Mouse (Mus musculus) heart, embryonic 15.5 days (tissue): ENCODE results near the gene Amdhd2. TPM values are rescaled to one million over a fixed set of nuclear protein-coding genes. Genes with fewer than 3 reads are reported as not detected.

ENCODE experiments used
- ATAC-seq: fragments of 200-750 bp; cut with Nextera tagmentation; replicated peaks from 2 replicates; pipeline ENCODE4 v1.8.0; 2017; ENCODE audit warnings: low read depth, moderate TSS enrichment; ENCODE audit not compliant: insufficient number of reproducible peaks, insufficient read depth, low FRiP score
- H3K27ac ChIP-seq: fragments of 300-500 bp; sonication (generic); 2 replicates; pipeline ENCODE4 v1.5.1; 2015; ENCODE audit warnings: mild to moderate bottlenecking, inconsistent platforms
- H3K27me3 ChIP-seq: fragments of 300-500 bp; sonication (generic); 2 replicates; pipeline ENCODE4 v1.6.1; 2015; ENCODE audit warnings: inconsistent platforms
- H3K36me3 ChIP-seq: fragments of 300-500 bp; sonication (generic); 2 replicates; pipeline ENCODE4 v1.6.1; 2015; ENCODE audit warnings: mild to moderate bottlenecking, inconsistent platforms
- H3K4me1 ChIP-seq: fragments of 300-500 bp; sonication (generic); replicated peaks from 2 replicates; pipeline ENCODE4 v1.6.1; 2015; ENCODE audit warnings: inconsistent platforms
- H3K4me2 ChIP-seq: fragments of 300-500 bp; sonication (generic); 2 replicates; pipeline ENCODE4 v1.6.1; 2015; ENCODE audit warnings: inconsistent platforms, mild to moderate bottlenecking, moderate library complexity
- H3K4me3 ChIP-seq: fragments of 300-500 bp; sonication (generic); 2 replicates; pipeline ENCODE4 v1.5.1; 2015; ENCODE audit warnings: mild to moderate bottlenecking, inconsistent platforms
- H3K9ac ChIP-seq: fragments of 300-500 bp; sonication (generic); 2 replicates; pipeline ENCODE4 v1.6.1; 2015; ENCODE audit warnings: mild to moderate bottlenecking, inconsistent platforms
- H3K9me3 ChIP-seq: fragments of 300-500 bp; sonication (generic); replicated peaks from 2 replicates; pipeline ENCODE4 v1.6.1; 2016; ENCODE audit warnings: inconsistent platforms
- WGBS: fragments of 180-500 bp; shearing (Covaris S2); methylation state at CpG from one replicate; pipeline ENCODE4 v1.1.7; 2015; ENCODE audit warnings: mixed read lengths; 5-methylcytosine and 5-hydroxymethylcytosine counted together
- polyA plus RNA-seq: library from polyadenylated mRNA; unstranded; fragments of >200 nt; fragmentation: Nextera tagmentation; extraction: Ambion mirVana; gene quantifications from 2 replicates; pipeline ENCODE4 v1.2.1, GENCODE M21; 2015

Amdhd2 gene
- polyA plus RNA-seq, 1 experiment from 2014 or later = 20.6 TPM

DNA sequence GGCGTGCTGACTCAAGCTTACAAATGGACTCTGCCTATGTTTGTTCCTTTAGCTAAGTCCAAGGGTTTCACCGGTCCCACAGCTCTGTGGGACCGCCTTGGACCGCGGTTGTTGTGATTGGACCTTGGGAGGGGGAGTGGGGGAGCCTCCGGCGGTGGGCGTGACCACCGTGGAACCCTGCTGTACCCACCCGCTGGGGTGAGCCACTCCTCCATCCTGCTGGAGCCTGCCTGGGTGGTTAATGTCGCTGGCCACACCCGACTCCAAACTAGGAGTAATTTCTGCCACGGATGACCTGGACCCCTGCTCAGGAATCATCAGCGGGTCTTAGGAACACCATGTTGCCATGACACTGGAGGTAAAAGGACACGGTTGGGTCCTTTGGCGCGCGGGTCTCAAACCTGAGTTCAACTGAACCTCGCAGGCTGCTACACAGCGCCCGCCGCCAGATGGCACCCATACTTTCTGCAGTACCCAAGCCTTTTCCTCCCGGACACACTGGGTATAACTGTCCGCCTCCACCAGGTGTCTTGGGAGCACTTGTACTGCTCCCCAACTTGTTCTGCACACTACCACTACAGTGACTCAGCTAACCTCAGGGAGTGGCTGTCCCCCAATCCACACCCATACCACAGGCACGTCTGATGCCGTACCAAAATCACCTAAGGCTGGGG, 11.5 kb downstream of the Amdhd2 start:
- Histone ChIP-seq H3K27ac (no peak overlapping the region), H3K4me2 (peak overlapping the region; percentile 86), H3K4me1 (peaks cover 10% of the 10 kb centered on the region), H3K9me3 (no peaks in the 10 kb centered on the region), H3K4me3 (peak overlapping the region; percentile 50), H3K36me3 (0 out of 2 replicates have a peak, but pooled peaks cover 3% of the 10 kb centered on the region), H3K27me3 (no peaks in the 10 kb centered on the region), H3K9ac (peak overlapping the region; percentile 45)
- 1% methylated on average over 26 of the region's 26 CpGs for WGBS
- peak; percentile 77 for ATAC-seq

DNA sequence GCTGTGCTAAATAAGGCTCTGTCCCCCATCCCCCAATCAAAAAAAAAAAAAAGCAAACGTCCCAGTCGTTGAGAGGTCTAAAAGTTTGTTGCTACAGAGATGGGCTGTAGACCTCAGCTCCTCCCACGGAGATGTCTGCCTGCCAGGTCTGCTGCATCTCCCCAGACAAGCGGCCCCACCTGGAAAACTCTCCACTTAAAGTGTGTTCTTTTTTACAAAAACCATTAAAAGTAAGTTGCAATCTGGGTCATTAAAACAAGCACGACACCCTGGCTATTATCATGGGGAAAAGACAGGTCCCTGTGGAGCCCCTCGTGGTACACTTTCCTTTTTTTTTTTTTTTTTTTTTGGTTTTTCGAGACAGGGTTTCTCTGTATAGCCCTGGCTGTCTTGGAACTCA, 12.2 kb downstream of the Amdhd2 start:
- H3K27ac ChIP-seq = no peak overlapping the region
- H3K4me2 ChIP-seq = peak overlapping the region; percentile 86
- no peaks in the 10 kb centered on the region for H3K27me3 ChIP-seq
- ATAC-seq = no peak
- H3K36me3 ChIP-seq = 0 out of 2 replicates have a peak, but pooled peaks cover 2% of the 10 kb centered on the region
- H3K4me3 ChIP-seq = peak overlapping the region; percentile 50
- H3K4me1 ChIP-seq = peaks cover 10% of the 10 kb centered on the region
- WGBS = 13% methylated on average over 7 of the region's 7 CpGs
- no peaks in the 10 kb centered on the region for H3K9me3 ChIP-seq
- H3K9ac ChIP-seq = 0 out of 2 replicates have a peak overlapping the region, but pooled peaks have one; percentile 45

DNA sequence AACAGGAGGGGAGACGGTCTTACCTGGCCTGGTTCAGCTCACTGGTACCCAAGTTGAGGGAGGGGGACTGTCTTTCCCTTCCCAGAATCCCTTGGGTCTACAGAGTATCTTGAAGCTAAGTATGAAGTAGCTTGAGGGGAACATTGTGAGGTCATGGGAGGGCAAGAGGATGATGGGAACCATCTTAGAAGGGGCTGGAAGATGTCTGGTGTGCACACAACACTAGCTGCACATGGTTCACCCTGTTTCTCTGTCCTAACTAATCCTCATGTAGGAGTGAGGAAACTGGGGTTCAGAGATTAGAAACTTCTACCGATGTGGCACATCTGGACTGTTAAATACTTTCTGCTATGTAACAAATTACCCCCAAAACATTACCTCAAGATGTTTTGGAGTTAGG, 12.7 kb downstream of the Amdhd2 start, which contains the start of gene Pdpk1:
TSS of gene Pdpk1 (minus strand) at position 101 of the 400 bp plus-strand sequence.
- Histone ChIP-seq H3K9ac (peak within 1 kb of the TSS; percentile 45; the same call in 1 of the 2 replicates), H3K9me3 (no peaks in the 10 kb centered on the region), H3K36me3 (no peaks in the 10 kb centered on the region), H3K4me3 (peak within 1 kb of the TSS; percentile 50), H3K4me2 (peak within 1 kb of the TSS; percentile 86), H3K4me1 (peaks cover 10% of the 10 kb centered on the region), H3K27me3 (no peaks in the 10 kb centered on the region), H3K27ac (no peak within 1 kb of the TSS)
- WGBS = 86% methylated on average over 2 of the region's 2 CpGs
- ATAC-seq = no peak

DNA sequence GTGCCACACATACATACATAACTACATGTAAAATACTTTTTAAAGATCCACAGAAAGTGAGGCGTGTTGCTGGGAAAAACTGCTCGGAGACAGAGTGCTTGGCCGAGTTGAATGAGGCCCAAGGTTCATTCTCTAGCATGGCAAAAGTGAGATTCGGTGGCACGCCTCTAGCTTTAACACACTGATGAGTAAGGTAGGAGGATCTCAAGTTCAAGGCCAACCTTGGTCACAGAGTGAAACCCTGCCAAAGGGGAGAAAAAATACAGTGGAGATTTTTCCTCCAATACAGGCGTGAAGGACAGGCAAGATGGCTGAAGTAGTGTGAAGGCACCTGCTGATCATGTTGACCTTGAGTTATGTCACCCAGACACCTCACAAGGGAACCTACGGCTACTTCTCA, 14.1 kb downstream of the Amdhd2 start:
- no peak for ATAC-seq
- H3K9ac ChIP-seq = no peak overlapping the region
- no peak overlapping the region for H3K4me3 ChIP-seq

DNA sequence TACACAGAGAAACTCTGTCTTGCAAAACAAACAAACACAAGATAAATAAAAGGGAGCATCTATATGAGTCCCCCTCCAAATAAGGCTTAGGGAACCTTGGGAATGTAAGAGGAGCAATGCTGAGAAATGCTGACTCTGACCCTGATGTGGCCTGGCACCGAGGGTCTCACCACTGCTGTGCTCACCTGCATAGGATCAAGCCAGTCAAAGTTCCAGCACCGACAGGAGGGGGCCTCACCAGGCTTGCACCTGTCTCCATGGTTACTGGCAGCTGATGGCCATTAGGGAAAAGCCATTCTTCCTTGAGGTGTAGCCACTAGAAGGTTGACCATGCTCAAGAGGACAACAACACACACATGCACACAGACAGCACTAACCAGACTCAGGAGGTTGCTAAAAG, 20.7 kb downstream of the Amdhd2 start:
- no peaks in the 10 kb centered on the region for H3K36me3 ChIP-seq
- H3K4me2 ChIP-seq = no peak overlapping the region
- no peak for ATAC-seq
- no peak overlapping the region for H3K27ac ChIP-seq
- no peaks in the 10 kb centered on the region for H3K27me3 ChIP-seq
- no peaks in the 10 kb centered on the region for H3K9me3 ChIP-seq
- peaks cover 27% of the 10 kb centered on the region for H3K4me1 ChIP-seq
- 45% methylated on average over 2 of the region's 2 CpGs for WGBS
- no peak overlapping the region for H3K4me3 ChIP-seq
- H3K9ac ChIP-seq = no peak overlapping the region

More for the DNA sequence above, 14.1 kb downstream of the Amdhd2 start:
- no peak overlapping the region for H3K27ac ChIP-seq
- 83% methylated on average over 7 of the region's 7 CpGs for WGBS
- H3K27me3 ChIP-seq = no peaks in the 10 kb centered on the region
- H3K9me3 ChIP-seq = no peaks in the 10 kb centered on the region
- H3K36me3 ChIP-seq = no peaks in the 10 kb centered on the region
- no peak overlapping the region for H3K4me2 ChIP-seq
- H3K4me1 ChIP-seq = peaks cover 10% of the 10 kb centered on the region

DNA sequence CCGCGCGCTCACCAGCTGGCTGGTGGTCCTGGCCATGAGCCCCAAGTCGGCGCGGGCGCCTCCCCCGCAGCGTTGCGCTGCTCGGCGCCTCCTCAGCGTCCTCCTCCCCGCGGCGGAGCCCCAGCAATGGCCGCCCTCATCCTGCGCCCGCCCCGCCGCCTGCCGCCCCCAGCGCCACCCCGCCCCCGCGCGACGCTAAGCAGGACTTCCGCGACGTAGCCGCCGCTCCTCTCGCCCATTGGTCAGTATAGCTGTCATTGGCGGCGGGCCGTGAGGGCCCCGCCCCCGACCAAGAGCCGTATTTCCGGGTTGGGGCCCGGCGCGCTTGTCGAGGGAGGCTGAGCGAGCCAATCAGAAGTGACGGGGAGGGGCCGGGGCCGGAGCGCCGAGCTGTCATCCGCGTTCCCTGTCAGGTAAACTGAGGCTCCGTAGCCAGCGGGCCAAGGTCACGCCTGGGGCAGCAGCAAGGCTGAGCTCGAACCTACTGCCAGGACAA, 22.1 kb downstream of the Amdhd2 start:
- no peaks in the 10 kb centered on the region for H3K27me3 ChIP-seq
- peak overlapping the region; percentile 98 for H3K9ac ChIP-seq
- H3K4me1 ChIP-seq = peaks cover 39% of the 10 kb centered on the region
- no peaks in the 10 kb centered on the region for H3K9me3 ChIP-seq
- H3K4me3 ChIP-seq = peak overlapping the region; percentile 98
- H3K27ac ChIP-seq = peak overlapping the region; percentile 96
- WGBS = under 1% methylated on average over 48 of the region's 57 CpGs
- H3K4me2 ChIP-seq = peak overlapping the region; percentile 86
- peak; percentile 96 for ATAC-seq
- H3K36me3 ChIP-seq = no peaks in the 10 kb centered on the region

DNA sequence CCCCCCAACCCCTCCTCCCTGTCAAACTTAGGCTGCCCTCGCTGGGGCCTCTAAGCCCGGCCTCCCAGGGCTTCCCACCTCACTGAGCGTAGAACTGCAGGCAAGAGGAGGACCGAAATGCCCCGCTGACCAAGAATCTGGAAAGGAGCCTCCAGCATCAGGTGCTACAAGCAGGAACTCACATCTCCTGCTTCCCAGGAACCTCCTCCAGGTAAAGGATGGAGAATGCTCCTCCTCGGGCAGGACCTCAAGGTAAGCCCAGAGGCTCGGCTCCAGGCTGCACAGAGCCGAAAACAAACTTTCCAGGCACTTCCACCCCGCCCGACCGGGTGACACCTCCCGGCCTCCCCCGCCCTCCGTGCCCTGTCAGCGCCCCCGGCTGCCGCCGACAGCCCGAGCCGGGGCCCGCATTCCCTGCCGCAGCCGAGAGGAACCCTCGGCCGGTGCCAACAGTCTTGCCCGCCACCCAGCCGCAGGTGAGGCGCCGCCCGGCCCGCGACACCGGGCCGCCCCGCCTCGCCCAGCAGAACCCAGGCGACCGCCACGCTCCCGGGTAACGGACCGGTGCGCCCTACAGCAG, 22.6 kb downstream of the Amdhd2 start:
- under 1% methylated on average over 43 of the region's 43 CpGs for WGBS
- H3K27ac ChIP-seq = peak overlapping the region; percentile 96
- H3K4me1 ChIP-seq = peaks cover 39% of the 10 kb centered on the region
- ATAC-seq = peak; percentile 64
- no peaks in the 10 kb centered on the region for H3K27me3 ChIP-seq
- H3K4me3 ChIP-seq = peak overlapping the region; percentile 98
- H3K4me2 ChIP-seq = peak overlapping the region; percentile 86
- no peaks in the 10 kb centered on the region for H3K36me3 ChIP-seq
- H3K9ac ChIP-seq = peak overlapping the region; percentile 98
- H3K9me3 ChIP-seq = no peaks in the 10 kb centered on the region

DNA sequence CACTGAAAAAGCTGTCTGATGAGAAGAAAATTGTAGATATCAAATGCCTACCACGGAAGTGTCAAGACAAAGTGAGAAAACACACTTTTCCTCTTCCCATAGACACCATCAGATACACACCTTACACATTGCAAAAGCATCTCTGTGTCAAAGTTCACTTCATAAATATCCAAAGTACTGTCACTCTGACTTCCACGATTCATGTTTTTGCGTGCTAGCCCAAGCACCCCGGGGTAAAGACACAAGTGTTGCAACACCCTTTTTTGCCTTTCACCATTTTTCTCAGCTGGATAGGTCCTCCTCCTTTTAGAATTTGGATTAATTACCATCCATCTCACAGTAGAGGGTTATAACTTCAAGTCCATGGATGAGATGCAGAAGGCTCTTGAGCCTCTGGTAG, 23.6 kb downstream of the Amdhd2 start:
- Histone ChIP-seq H3K9ac (peak overlapping the region; percentile 98; the same call in 1 of the 2 replicates), H3K4me3 (peak overlapping the region; percentile 98), H3K4me1 (peaks cover 39% of the 10 kb centered on the region), H3K4me2 (peak overlapping the region; percentile 86), H3K27me3 (no peaks in the 10 kb centered on the region), H3K36me3 (no peaks in the 10 kb centered on the region), H3K27ac (no peak overlapping the region), H3K9me3 (no peaks in the 10 kb centered on the region)
- 88% methylated on average over 4 of the region's 4 CpGs for WGBS
- ATAC-seq = no peak

DNA sequence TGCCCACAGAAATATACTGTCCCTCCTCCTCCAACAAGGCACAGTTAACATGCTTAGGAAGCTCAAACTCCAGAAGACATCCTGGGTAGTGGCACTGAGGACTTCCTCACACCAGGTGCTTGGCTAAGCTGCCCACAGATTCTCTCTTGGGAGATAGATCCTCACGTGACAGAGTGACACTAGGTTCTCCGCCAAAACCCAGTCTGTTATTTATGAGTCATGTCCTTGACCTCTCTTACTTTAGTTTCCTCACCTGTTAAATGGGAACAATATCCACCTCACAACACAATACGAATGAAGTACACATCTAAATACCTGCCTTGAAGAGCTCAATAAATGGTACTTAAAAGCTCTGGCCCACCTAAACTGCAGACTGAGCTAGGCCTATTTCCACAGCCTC, 24.3 kb downstream of the Amdhd2 start:
- Histone ChIP-seq H3K9ac (no peak overlapping the region), H3K4me1 (peaks cover 42% of the 10 kb centered on the region), H3K4me3 (no peak overlapping the region), H3K27ac (no peak overlapping the region), H3K36me3 (no peaks in the 10 kb centered on the region), H3K9me3 (no peaks in the 10 kb centered on the region), H3K27me3 (no peaks in the 10 kb centered on the region), H3K4me2 (no peak overlapping the region)
- WGBS = 76% methylated on average over 3 of the region's 3 CpGs
- no peak for ATAC-seq

DNA sequence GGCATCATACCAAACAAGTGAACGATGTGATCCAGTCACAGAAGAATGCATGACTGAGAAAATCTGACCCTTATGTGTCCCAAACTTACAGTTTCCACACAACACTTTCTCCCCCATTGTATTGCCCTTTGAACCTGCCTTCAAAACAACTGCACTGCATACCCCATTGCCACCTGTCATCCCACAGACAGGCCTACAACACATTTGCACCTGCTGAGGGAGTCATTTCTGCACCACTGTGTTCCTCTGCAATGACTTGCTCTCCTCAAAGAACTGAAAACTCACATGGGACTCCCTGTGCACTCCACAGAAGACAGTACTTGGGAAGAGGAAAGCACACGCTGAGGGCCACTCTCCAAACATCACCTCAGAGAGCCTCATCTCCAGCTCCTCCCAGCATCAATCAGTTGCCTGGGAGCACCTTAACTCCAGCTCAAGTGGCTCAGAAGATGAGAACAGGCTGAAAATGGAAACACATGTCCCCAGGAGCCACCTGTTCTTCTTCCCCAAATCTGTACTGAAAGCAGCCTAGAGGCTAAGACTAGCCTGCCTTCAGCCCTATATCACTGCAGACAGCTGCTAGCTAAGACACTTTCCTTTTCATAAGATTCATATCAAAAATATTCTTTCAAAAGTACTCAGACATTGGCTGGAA, 26.2 kb downstream of the Amdhd2 start:
- Histone ChIP-seq H3K9ac (peak overlapping the region; percentile 4; the same call in 1 of the 2 replicates), H3K36me3 (no peaks in the 10 kb centered on the region), H3K4me1 (peaks cover 44% of the 10 kb centered on the region), H3K27ac (peak overlapping the region; percentile 47; the same call in 1 of the 2 replicates), H3K4me2 (no peak overlapping the region), H3K27me3 (no peaks in the 10 kb centered on the region), H3K9me3 (no peaks in the 10 kb centered on the region), H3K4me3 (no peak overlapping the region)
- ATAC-seq = no peak
- WGBS = 49% methylated on average over 2 of the region's 2 CpGs

DNA sequence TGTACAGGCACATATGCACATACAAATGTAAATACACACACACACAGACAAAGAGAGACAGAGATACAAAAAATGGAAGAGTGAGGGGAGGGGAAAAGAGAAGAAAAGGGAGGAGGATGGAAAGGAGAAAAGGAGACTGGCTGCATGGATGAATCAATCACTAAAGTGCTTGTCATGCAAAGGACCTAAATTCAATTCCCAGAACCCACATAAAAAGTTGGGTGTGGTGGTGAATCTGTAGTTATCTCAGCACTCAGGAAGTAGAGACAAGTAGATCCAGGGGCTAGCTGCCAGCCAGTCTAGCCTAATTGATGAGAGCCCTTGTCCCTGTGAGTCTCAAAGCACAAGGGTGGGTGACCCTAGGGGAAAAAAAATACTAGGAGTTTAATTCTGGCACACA, 29.5 kb downstream of the Amdhd2 start:
- peaks cover 35% of the 10 kb centered on the region for H3K4me1 ChIP-seq
- no peaks in the 10 kb centered on the region for H3K36me3 ChIP-seq
- no peak overlapping the region for H3K4me2 ChIP-seq
- no peaks in the 10 kb centered on the region for H3K9me3 ChIP-seq
- ATAC-seq = no peak
- H3K9ac ChIP-seq = no peak overlapping the region
- no peaks in the 10 kb centered on the region for H3K27me3 ChIP-seq
- H3K4me3 ChIP-seq = no peak overlapping the region
- no peak overlapping the region for H3K27ac ChIP-seq
